20 mouse cellular contexts compared by ENCODE assay signal in genomic region chr8:66586182-66586581, GRCm38 (mm10).
DNase-seq lines count a peak whose midpoint lies in the region; ATAC-seq and TF ChIP-seq lines count a peak whose summit lies in the region.
"Had no signal": no experiment of that assay in that cellular context is flagged by ENCODE, and none has a peak within 500 bp of the region (broad histone marks: within the 10 kb centered on the region; RNA-seq: fewer than 3 reads in every experiment).

No protein-coding gene starts in this region.

- peaks cover 5% of the 10 kb centered on the region; the same call in 1 of the 2 replicates for H3K4me1 ChIP-seq in liver, adult 2 months (ENCODE audit: control insufficient read depth, insufficient read depth, low read length)
- no peaks in the 10 kb centered on the region for H3K4me1 ChIP-seq in liver, embryonic 11.5 days (replicated peaks; ENCODE audit: control insufficient read depth, insufficient read depth, low read length)
- H3K4me1 ChIP-seq: embryonic facial prominence, embryonic 15.5 days; forebrain, embryonic 10.5 days; heart, embryonic 13.5 days; hindbrain, embryonic 15.5 days had no signal

- H3K4me3 ChIP-seq in liver, adult 2 months (ENCODE audit: insufficient read depth, low read depth, low read length) = no peak overlapping the region
- H3K4me3 ChIP-seq in liver, embryonic 11.5 days (ENCODE audit: low read depth, low read length) = no peak overlapping the region
- peak overlapping the region; percentile 6 for H3K4me3 ChIP-seq in myocyte
- H3K4me3 ChIP-seq: embryonic facial prominence, embryonic 15.5 days; erythroblast, embryonic 14.5 days; forebrain, embryonic 10.5 days; heart, embryonic 13.5 days; hindbrain, embryonic 15.5 days had no signal

- no peaks in the 10 kb centered on the region for H3K79me2 ChIP-seq in liver, adult 2 months (ENCODE audit: control insufficient read depth, insufficient read depth, low read length)
- no peaks in the 10 kb centered on the region for H3K79me2 ChIP-seq in myocyte (ENCODE audit: control insufficient read depth, insufficient read depth)

- no peak overlapping the region for H3K4me2 ChIP-seq in liver, embryonic 11.5 days
- peak overlapping the region; percentile 84 for H3K4me2 ChIP-seq in myocyte (ENCODE audit: low read depth)
- H3K4me2 ChIP-seq: embryonic facial prominence, embryonic 15.5 days; heart, embryonic 13.5 days; hindbrain, embryonic 15.5 days had no signal

- no peak for ATAC-seq in liver, embryonic 11.5 days (replicated peaks; ENCODE audit: low FRiP score)
- ATAC-seq: forebrain, embryonic 14.5 days; intestine, embryonic 16.5 days had no signal

- H3K9ac ChIP-seq in liver, adult 2 months (ENCODE audit: low read depth, low read length) = no peak overlapping the region
- no peak overlapping the region for H3K9ac ChIP-seq in liver, embryonic 11.5 days (ENCODE audit: low read depth, low read length)
- H3K9ac ChIP-seq: embryonic facial prominence, embryonic 15.5 days; heart, embryonic 13.5 days; hindbrain, embryonic 15.5 days had no signal

- peak overlapping the region; percentile 68 for H3K27ac ChIP-seq in liver, adult 2 months (replicated peaks; ENCODE audit: insufficient read depth, low read depth, low read length)
- H3K27ac ChIP-seq in liver, embryonic 11.5 days (ENCODE audit: low read depth, low read length) = no peak overlapping the region
- H3K27ac ChIP-seq: embryonic facial prominence, embryonic 15.5 days; forebrain, embryonic 10.5 days; heart, embryonic 13.5 days; hindbrain, embryonic 15.5 days had no signal

- H3K27me3 ChIP-seq in liver, adult 2 months (ENCODE audit: control insufficient read depth, insufficient read depth, low read length) = no peaks in the 10 kb centered on the region
- H3K27me3 ChIP-seq in liver, embryonic 11.5 days (replicated peaks; ENCODE audit: control insufficient read depth, insufficient read depth, low read length) = no peaks in the 10 kb centered on the region
- H3K27me3 ChIP-seq in myocyte (ENCODE audit: control insufficient read depth, insufficient read depth, insufficient read length) = no peaks in the 10 kb centered on the region
- H3K27me3 ChIP-seq: embryonic facial prominence, embryonic 15.5 days; heart, embryonic 13.5 days; hindbrain, embryonic 15.5 days had no signal

- no peaks in the 10 kb centered on the region for H3K9me3 ChIP-seq in liver, embryonic 11.5 days (ENCODE audit: control insufficient read depth, low read length)
- H3K9me3 ChIP-seq: embryonic facial prominence, embryonic 15.5 days; forebrain, embryonic 10.5 days; G1E; hindbrain, embryonic 15.5 days had no signal

- peak; percentile 2 to 3 for DNase-seq in cerebellum, postnatal 10 days
- no peak for DNase-seq in cerebellum, postnatal 25 days
- peak; percentile 56 for DNase-seq in liver, adult 2 months (ENCODE audit: extremely low read depth, low read depth, low spot score)
- DNase-seq in liver, embryonic 11.5 days (ENCODE audit: low spot score) = no peak
- DNase-seq in ovary, adult 18-20 months (ENCODE audit: low spot score) = no peak
- DNase-seq: cerebellum, adult 18-20 months; cerebellum, adult 9-11 months; embryo, embryonic 11 days; gastrocnemius, postnatal 25 days; heart, adult 11 months; heart, postnatal 36 days had no signal

- H3K36me3 ChIP-seq in liver, adult 2 months (ENCODE audit: control insufficient read depth, insufficient read depth, low read length) = no peaks in the 10 kb centered on the region
- H3K36me3 ChIP-seq in liver, embryonic 11.5 days (ENCODE audit: control insufficient read depth, insufficient read depth, low read length) = no peaks in the 10 kb centered on the region
- no peaks in the 10 kb centered on the region for H3K36me3 ChIP-seq in myocyte (ENCODE audit: control insufficient read depth, insufficient read depth)
- H3K36me3 ChIP-seq: embryonic facial prominence, embryonic 15.5 days; forebrain, embryonic 10.5 days; G1E; heart, embryonic 13.5 days; hindbrain, embryonic 15.5 days had no signal

- no peak for TF ChIP-seq CTCF in liver, adult 2 months (IDR thresholded peaks at IDR 0.05; ENCODE audit: low read depth, low read length)

- no peak overlapping the region for H3ac ChIP-seq in myocyte (ENCODE audit: control insufficient read depth, insufficient read length)

- TF ChIP-seq POLR2A in liver, adult 2 months (IDR thresholded peaks at IDR 0.05; ENCODE audit: extremely low read depth, insufficient read depth, low read length) = no peak
- no peak for TF ChIP-seq POLR2A in myocyte (IDR thresholded peaks at IDR 0.05; ENCODE audit: insufficient read length, low read depth)

- WGBS in liver, adult 2 months = 54% methylated on average over 3 of the region's 3 CpGs
- 75% methylated on average over 3 of the region's 3 CpGs for WGBS in liver, embryonic 11.5 days

TF ChIP-seq in myocyte, 11 proteins besides CTCF, POLR2A, EP300 and RAD21:
- TF ChIP-seq REST (IDR thresholded peaks at IDR 0.05; ENCODE audit: insufficient read depth, insufficient read length) (no peak), CEBPB (IDR thresholded peaks at IDR 0.05; ENCODE audit: insufficient read depth, poor library complexity, severe bottlenecking) (no peak), SRF (IDR thresholded peaks at IDR 0.05; ENCODE audit: control insufficient read depth, insufficient read length, low read depth) (no peak), USF1 (IDR thresholded peaks at IDR 0.05; ENCODE audit: low read depth) (no peak), TCF12 (IDR thresholded peaks at IDR 0.05; ENCODE audit: insufficient read depth, poor library complexity, severe bottlenecking) (no peak), E2F4 (IDR thresholded peaks at IDR 0.05; ENCODE audit: insufficient read depth) (no peak), MYOG (IDR thresholded peaks at IDR 0.05; ENCODE audit: control insufficient read depth in 1 of 3, insufficient read depth in 1 of 3, insufficient read length in 2 of 3, low read depth in 2 of 3) (no peak), MAX (IDR thresholded peaks at IDR 0.05; ENCODE audit: low read depth) (no peak), POLR2AphosphoS2 (IDR thresholded peaks at IDR 0.05; ENCODE audit: insufficient read length, low read depth) (no peak), MYOD1 (IDR thresholded peaks at IDR 0.05; ENCODE audit: control insufficient read depth in 1 of 3, insufficient read length in 2 of 3, low read depth in 2 of 3) (no peak), TCF3 (IDR thresholded peaks at IDR 0.05; ENCODE audit: insufficient read length, low read depth) (no peak)

Comparison
In these comparisons a context has a peak if more than half of its experiments do, and no peak if none do; other contexts are left out.
1. DNase-seq: peak in cerebellum, postnatal 10 days (2 of 2) and liver, adult 2 months (single experiment); none in cerebellum, postnatal 25 days (0 of 2), liver, embryonic 11.5 days (single experiment) and ovary, adult 18-20 months (single experiment).